Mouse (Mus musculus): ENCODE results near the gene Sdhaf2.
A peak's percentile ranks its signal among the peaks of the same experiment; 100 is the strongest.

The Sdhaf2 gene

GRCm38 (mm10) chr19:10497512-10498160 lies 28.3 kb downstream of the Sdhaf2 start:
- peak; percentile 45 for DNase-seq (ENCODE audit: inconsistent ontology term)

- no peak for DNase-seq (ENCODE audit: inconsistent ontology term)
These were observed 29.0 kb downstream of the Sdhaf2 start for GRCm38 (mm10) chr19:10496976-10497375.

GRCm38 (mm10) chr19:10495670-10496069 lies 30.3 kb downstream of the Sdhaf2 start:
- DNase-seq (ENCODE audit: inconsistent ontology term): peak; percentile 19

- DNase-seq (ENCODE audit: inconsistent ontology term): peak; percentile 40
These were observed 39.6 kb downstream of the Sdhaf2 start for GRCm38 (mm10) chr19:10486264-10486738.

- no peak for DNase-seq (ENCODE audit: inconsistent ontology term)
These were observed 43.2 kb downstream of the Sdhaf2 start, which contains the start of gene Ppp1r32 for GRCm38 (mm10) chr19:10482703-10483102. Gene Ppp1r32, minus strand, starts transcription at chr19:10482928.

GRCm38 (mm10) chr19:10479541-10479940 lies 46.4 kb downstream of the Sdhaf2 start:
- DNase-seq (ENCODE audit: inconsistent ontology term): no peak

- DNase-seq (ENCODE audit: inconsistent ontology term): no peak
These were observed 52.2 kb downstream of the Sdhaf2 start for GRCm38 (mm10) chr19:10473779-10474178.

GRCm38 (mm10) chr19:10472958-10473357 lies 53.0 kb downstream of the Sdhaf2 start:
- no peak for DNase-seq (ENCODE audit: inconsistent ontology term)

- DNase-seq (ENCODE audit: inconsistent ontology term): no peak
These were observed 56.7 kb downstream of the Sdhaf2 start for GRCm38 (mm10) chr19:10469171-10469658.

GRCm38 (mm10) chr19:10464427-10464826 lies 61.5 kb downstream of the Sdhaf2 start:
- DNase-seq (ENCODE audit: inconsistent ontology term): no peak

GRCm38 (mm10) chr19:10461584-10461983 lies 64.4 kb downstream of the Sdhaf2 start:
- DNase-seq (ENCODE audit: inconsistent ontology term): no peak

GRCm38 (mm10) chr19:10459907-10460306 lies 66.0 kb downstream of the Sdhaf2 start:
- DNase-seq (ENCODE audit: inconsistent ontology term): no peak

- DNase-seq (ENCODE audit: inconsistent ontology term): peak; percentile 47
These were observed 67.8 kb downstream of the Sdhaf2 start for GRCm38 (mm10) chr19:10458096-10458495.

- peak; percentile 82 for DNase-seq (ENCODE audit: inconsistent ontology term)
These were observed 68.5 kb downstream of the Sdhaf2 start for GRCm38 (mm10) chr19:10457484-10457800.

- DNase-seq (ENCODE audit: inconsistent ontology term): peak; percentile 50
These were observed 69.0 kb downstream of the Sdhaf2 start, which contains the start of gene Lrrc10b for GRCm38 (mm10) chr19:10456752-10457483. Gene Lrrc10b, minus strand, starts transcription at chr19:10457473.

- DNase-seq (ENCODE audit: inconsistent ontology term): no peak
These were observed 70.5 kb downstream of the Sdhaf2 start for GRCm38 (mm10) chr19:10455437-10455806.

GRCm38 (mm10) chr19:10454718-10455436 lies 71.1 kb downstream of the Sdhaf2 start:
- DNase-seq (ENCODE audit: inconsistent ontology term): no peak
